Mouse (Mus musculus) urinary bladder, postnatal 36 days (tissue): ENCODE measurements around the gene Ctdnep1.

Experiments
- DNase-seq, 2 experiments: peaks; one replicate each; pipeline ENCODE4 v3.0.0; 2022; ENCODE audit warnings: low spot score in 2 of 2, mixed read lengths in 1 of 2

Gene Ctdnep1

DNA sequence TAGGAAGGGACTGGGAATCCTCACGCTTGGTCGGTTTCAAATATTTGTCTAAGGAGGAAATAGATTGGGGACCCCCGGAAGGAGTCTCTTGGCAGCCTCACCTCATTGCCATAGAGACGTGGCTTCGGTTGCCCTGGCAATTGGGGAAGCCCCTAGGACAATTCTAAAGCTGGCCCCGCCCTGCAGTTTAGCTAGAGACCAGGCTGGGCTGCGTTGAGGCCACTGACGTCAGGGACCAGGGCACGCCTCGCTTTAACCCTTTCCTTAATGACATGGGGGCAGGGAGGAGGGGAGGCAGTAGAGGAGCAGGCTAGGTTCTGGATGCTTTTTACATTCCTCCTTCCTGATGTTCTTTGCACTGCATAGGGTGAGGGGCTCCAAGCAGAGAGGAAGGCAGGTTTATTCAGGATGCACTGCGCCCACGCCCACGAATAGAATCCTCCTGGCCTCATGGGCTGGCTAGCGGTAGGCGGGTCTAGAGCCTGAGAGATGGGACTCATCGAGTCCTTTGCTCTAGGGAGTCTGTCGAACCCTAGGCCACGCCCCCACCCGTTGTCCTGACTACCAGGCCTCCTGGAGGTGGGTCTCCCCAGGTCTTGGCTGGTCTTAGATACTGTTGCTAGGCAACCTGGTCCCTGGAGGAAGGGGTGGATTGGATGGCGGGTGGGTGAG lies 48.3 kb downstream of the Ctdnep1 start:
- peak; percentile 29 to 54 for DNase-seq

DNA sequence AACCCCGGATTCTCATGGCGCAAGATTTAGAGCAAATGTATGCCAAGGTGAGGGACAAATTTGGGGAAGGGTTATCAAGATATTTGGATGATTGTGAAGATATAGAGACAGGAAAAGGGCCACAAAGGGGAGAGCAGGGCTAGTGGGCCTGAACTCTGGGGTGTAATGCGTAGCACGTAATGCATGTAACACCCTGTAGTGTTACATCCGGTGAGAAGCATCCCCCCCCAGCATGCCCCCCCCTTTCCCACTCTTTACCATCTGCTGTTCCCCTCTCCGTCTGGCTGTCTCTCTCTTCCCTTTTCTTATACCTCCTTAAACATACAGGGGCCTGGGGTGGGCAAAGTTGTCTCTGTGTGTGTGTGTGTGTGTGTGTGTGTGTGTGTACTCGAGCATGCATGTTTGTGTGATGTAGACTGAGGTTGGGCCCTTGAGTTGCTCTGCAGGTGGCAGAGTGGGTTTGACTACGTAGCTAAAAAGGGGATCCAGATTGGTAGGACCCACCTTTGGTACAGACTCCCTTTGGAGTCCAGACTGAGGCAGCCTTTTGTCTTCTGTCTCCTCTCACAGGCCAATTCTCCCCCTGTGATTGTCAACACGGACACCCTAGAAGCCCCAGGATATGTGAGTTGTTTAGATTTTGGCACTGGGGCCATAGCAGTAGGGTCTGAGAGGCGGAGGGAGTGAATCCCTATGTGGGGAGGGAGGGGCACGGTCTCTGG lies 49.0 kb downstream of the Ctdnep1 start:
- DNase-seq, result no peak

DNA sequence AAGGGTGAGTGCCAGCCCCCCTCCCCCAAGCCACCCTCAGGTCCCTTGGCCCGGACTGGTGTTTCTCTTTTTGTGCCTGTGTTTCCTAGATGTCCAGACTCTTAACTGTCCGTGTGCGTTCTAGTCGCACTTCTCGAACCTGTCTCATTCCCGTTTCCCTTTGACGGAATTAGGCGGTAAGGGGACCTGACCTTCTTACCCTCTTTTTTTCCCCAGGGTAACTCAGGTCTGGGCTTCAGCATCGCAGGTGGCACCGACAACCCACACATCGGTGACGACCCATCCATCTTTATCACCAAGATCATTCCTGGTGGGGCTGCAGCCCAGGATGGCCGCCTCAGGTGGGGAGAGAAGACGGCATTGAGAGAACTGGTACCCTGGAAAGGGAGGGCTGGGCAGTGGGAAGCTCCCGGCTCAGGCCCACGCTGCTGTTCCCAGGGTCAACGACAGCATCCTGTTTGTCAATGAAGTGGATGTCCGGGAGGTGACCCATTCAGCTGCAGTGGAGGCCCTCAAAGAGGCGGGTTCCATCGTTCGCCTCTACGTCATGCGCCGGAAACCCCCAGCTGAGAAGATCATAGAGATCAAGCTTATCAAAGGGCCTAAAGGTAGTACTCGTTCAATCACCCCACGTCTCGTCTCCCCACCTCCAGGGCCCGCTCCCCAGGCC lies 49.8 kb downstream of the Ctdnep1 start:
- DNase-seq, result no peak

DNA sequence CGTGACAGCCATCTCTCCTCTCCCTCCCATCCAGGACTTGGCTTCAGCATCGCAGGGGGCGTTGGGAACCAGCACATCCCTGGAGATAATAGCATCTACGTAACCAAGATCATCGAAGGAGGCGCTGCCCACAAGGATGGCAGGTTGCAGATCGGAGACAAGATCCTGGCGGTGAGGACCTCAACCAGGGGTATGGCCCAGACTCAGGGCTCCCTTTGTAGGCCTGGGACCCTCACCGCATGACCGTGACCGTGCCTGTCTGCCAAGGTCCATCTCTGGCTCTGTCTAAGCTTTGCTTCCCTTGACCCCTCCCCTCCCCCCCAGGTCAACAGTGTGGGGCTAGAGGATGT lies 50.3 kb downstream of the Ctdnep1 start:
- DNase-seq, result no peak

DNA sequence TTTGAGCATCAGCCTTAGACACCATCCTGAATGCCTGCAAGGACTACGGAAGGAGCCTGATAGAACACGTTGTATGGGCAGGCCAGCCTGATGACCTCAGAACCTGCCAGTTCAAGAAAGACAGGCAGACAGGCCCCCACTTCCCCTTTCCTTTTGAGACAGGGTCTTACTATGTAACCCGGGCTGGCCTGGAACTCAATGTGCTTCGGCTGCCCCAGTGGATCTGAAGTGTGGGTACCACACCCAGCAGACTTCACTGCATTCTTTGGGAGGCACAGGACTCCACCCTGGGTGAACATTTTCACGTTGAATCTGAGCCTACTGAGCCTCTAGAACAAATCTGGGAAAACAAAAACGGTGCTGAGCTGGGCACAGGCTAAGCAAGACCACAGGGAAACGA lies 57.2 kb downstream of the Ctdnep1 start:
- no peak for DNase-seq

DNA sequence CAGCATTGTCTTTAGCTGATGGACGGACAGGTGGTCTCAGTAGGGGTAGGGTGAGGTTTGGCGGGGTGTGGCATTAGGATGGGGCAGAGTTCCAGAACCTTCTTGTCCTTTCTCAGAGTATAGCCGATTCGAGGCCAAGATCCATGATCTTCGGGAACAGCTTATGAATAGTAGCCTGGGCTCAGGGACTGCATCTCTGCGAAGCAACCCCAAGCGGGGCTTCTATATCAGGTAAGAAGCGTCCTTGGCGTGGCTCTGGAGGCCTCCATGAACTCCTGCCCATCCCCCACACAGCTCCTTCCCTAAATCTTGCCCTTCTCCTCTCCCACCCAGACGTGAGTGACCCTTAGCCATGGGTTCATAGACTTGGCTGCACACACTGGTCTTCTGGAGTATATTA lies 58.7 kb downstream of the Ctdnep1 start:
- DNase-seq, result no peak

DNA sequence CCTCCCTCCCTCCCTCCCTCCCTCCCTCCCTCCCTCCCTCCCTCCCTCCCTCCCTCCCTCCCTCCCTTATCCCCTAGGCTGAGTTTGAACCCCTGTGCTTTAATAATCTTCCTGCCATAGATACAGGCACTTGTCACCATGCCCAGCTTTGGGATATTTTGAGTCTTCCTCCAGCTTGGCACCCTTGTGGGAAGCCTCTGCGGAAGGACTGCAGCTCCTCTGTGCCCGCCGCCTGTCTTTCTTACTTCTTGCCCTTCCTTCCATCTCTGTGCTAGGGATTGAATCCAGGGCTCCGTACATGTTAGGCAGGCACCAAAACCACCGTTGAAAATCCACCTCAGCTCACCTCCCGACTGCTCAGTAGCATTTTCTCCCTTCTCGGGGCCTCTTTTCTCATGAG lies 59.2 kb downstream of the Ctdnep1 start:
- no peak for DNase-seq
